Mouse (Mus musculus): Measurements from ENCODE around the gene 4933402N22Rik. TPM values are rescaled to one million over a fixed set of nuclear protein-coding genes. Genes with fewer than 3 reads are reported as not detected.

4933402N22Rik gene
- not detected for polyA plus RNA-seq (2014; fragmentation: Illumina TruSeq; extraction: RNeasy Lipid Tissue Mini Kit (QIAGEN cat#74804); ENCODE audit: low read depth, low replicate concordance)

GRCm38 (mm10) chr5:11917743-11918142 lies at the start of gene 4933402N22Rik:
Gene 4933402N22Rik, plus strand, starts transcription at chr5:11918043.

Other genes starting within 250 kb of the 4933402N22Rik start
- gene Gm8922, start 236.1 kb upstream of the 4933402N22Rik start, polyA plus RNA-seq (2014; fragmentation: Illumina TruSeq; extraction: RNeasy Lipid Tissue Mini Kit (QIAGEN cat#74804); ENCODE audit: low read depth, low replicate concordance), result not detected
- not detected for gene Gm8926, start 147.5 kb upstream of the 4933402N22Rik start, polyA plus RNA-seq (2014; fragmentation: Illumina TruSeq; extraction: RNeasy Lipid Tissue Mini Kit (QIAGEN cat#74804); ENCODE audit: low read depth, low replicate concordance)
- gene Gm6465, start 72.5 kb upstream of the 4933402N22Rik start, polyA plus RNA-seq (2014; fragmentation: Illumina TruSeq; extraction: RNeasy Lipid Tissue Mini Kit (QIAGEN cat#74804); ENCODE audit: low read depth, low replicate concordance), result not detected